2 mouse cellular contexts compared by ENCODE assay signal in the genomic region with DNA sequence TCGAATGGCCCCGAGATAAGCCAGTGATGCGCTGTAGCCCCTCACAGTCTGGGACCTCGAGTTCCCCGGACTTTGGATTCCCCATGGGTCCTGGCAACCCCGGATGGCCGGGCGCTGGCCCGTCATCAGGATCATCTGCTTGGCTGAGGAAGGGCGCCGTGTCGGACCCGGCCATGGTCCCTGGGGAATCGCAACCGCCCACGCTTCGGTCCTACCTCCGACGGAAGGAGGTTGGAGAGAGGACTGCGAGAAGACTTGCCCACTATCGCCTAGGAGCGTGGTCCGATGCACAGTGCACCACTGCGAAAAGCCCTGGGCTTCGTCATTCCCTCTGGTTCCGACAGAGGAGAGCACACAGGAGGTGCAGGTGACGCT.
TF ChIP-seq lines count a peak whose summit lies in the region.

No protein-coding gene starts in this region.

TF ChIP-seq in MEL, 35 proteins besides CTCF, POLR2A, EP300 and RAD21:
- TF ChIP-seq POLR2AphosphoS2 (IDR thresholded peaks at IDR 0.05; ENCODE audit: low read length): no peak
- TF ChIP-seq MEF2A (IDR thresholded peaks at IDR 0.05; ENCODE audit: extremely low read depth, insufficient replicate concordance, low read depth, low read length, poor library complexity, severe bottlenecking): no peak
- no peak for TF ChIP-seq TAL1 (IDR thresholded peaks at IDR 0.05; ENCODE audit: low read length)
- TF ChIP-seq E2F4 (IDR thresholded peaks at IDR 0.05; ENCODE audit: borderline replicate concordance, low read depth, low read length): no peak
- TF ChIP-seq MAX (IDR thresholded peaks at IDR 0.05; ENCODE audit: low read length): no peak
- TF ChIP-seq JUND (IDR thresholded peaks at IDR 0.05; ENCODE audit: low read depth, low read length): no peak
- TF ChIP-seq GABPA (IDR thresholded peaks at IDR 0.05; ENCODE audit: low read depth, low read length): no peak
- no peak for TF ChIP-seq TBP (IDR thresholded peaks at IDR 0.05; ENCODE audit: low read depth, low read length)
- TF ChIP-seq SMC3 (IDR thresholded peaks at IDR 0.05; ENCODE audit: low read depth, low read length): no peak

TF ChIP-seq in myocyte, 11 proteins besides CTCF, POLR2A, EP300 and RAD21:
- no peak for TF ChIP-seq REST (IDR thresholded peaks at IDR 0.05; ENCODE audit: insufficient read depth, insufficient read length)
- TF ChIP-seq USF1 (IDR thresholded peaks at IDR 0.05; ENCODE audit: low read depth): no peak
- TF ChIP-seq MYOD1 (IDR thresholded peaks at IDR 0.05; ENCODE audit: control insufficient read depth in 1 of 3, insufficient read length in 2 of 3, low read depth in 2 of 3): no peak
- TF ChIP-seq E2F4 (IDR thresholded peaks at IDR 0.05; ENCODE audit: insufficient read depth): no peak
- TF ChIP-seq POLR2AphosphoS2 (IDR thresholded peaks at IDR 0.05; ENCODE audit: insufficient read length, low read depth): no peak
- TF ChIP-seq MAX (IDR thresholded peaks at IDR 0.05; ENCODE audit: low read depth): no peak
- no peak for TF ChIP-seq TCF3 (IDR thresholded peaks at IDR 0.05; ENCODE audit: insufficient read length, low read depth)
- no peak for TF ChIP-seq CEBPB (IDR thresholded peaks at IDR 0.05; ENCODE audit: insufficient read depth, poor library complexity, severe bottlenecking)
- no peak for TF ChIP-seq TCF12 (IDR thresholded peaks at IDR 0.05; ENCODE audit: insufficient read depth, poor library complexity, severe bottlenecking)
- no peak for TF ChIP-seq SRF (IDR thresholded peaks at IDR 0.05; ENCODE audit: control insufficient read depth, insufficient read length, low read depth)
- no peak for TF ChIP-seq MYOG (IDR thresholded peaks at IDR 0.05; ENCODE audit: control insufficient read depth in 1 of 3, insufficient read depth in 1 of 3, insufficient read length in 2 of 3, low read depth in 2 of 3)
